27 mouse cellular contexts compared by ENCODE assay signal in the genomic region with DNA sequence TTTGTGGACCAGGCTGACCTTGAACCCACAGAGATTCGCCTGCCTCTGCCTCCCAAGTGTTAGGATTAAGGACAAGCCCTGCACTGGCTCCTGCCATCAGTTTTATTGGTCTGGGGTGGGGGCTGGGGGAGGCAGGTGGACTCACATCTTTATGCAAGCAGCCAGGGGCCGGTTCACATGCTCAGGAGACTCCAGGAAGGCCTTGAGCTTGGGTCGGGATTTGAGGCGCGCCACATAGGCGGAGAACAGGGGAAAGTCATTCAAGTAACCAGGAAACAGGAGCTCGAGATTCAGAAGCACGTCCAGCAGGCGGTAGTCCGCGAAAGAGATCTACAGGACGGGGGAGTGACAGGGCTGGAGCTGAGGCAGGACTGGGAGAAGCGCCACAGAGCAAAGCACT. TPM values are rescaled to one million over a fixed set of nuclear protein-coding genes. Genes with fewer than 3 reads are reported as not detected.
"Had no signal": no experiment of that assay in that cellular context is flagged by ENCODE, and none has a peak within 500 bp of the region (broad histone marks: within the 10 kb centered on the region; RNA-seq: fewer than 3 reads in every experiment).

No protein-coding gene starts in this region.

- H3K9ac ChIP-seq: limb, embryonic 12.5 days; stomach, embryonic 15.5 days had no signal

- ATAC-seq: intestine, embryonic 16.5 days had no signal

- H3K4me2 ChIP-seq: limb, embryonic 12.5 days; limb, embryonic 15.5 days; midbrain, embryonic 11.5 days; stomach, embryonic 15.5 days had no signal

- H3K27me3 ChIP-seq: limb, embryonic 12.5 days; limb, embryonic 15.5 days; stomach, embryonic 15.5 days had no signal

- H3K4me3 ChIP-seq: layer of hippocampus, adult 2 months; limb, embryonic 12.5 days; limb, embryonic 15.5 days; stomach, embryonic 15.5 days had no signal

- DNase-seq: kidney, adult 18-20 months; kidney, adult 9 months; left cerebral cortex, postnatal 4 days; lung, adult 2 months; lung, postnatal 14 days; midbrain, embryonic 14.5 days; right cerebral cortex, adult 18-20 months; right cerebral cortex, postnatal 14 days; right cerebral cortex, postnatal 4 days; spleen, adult 18-20 months; thymus, postnatal 25 days had no signal

- H3K4me1 ChIP-seq: limb, embryonic 12.5 days; stomach, embryonic 15.5 days had no signal

- H3K27ac ChIP-seq: layer of hippocampus, adult 2 months; limb, embryonic 12.5 days; limb, embryonic 15.5 days; stomach, embryonic 15.5 days had no signal

- H3K9me3 ChIP-seq: limb, embryonic 12.5 days; limb, embryonic 15.5 days; stomach, embryonic 15.5 days had no signal

- H3K36me3 ChIP-seq: limb, embryonic 12.5 days; limb, embryonic 15.5 days; stomach, embryonic 15.5 days had no signal

RNA-seq across cellular contexts. Expression of a gene that starts 2.0 kb away (rescaled TPM):
- total RNA-seq: layer of hippocampus, adult 2 months; layer of hippocampus, postnatal 14 days; left cerebral cortex, adult 8-10 months; left cerebral cortex, postnatal 14 days; left cerebral cortex, postnatal 4 days; midbrain, postnatal 0 days had no signal
- polyA plus RNA-seq: limb, embryonic 12.5 days; midbrain, embryonic 11.5 days; midbrain, embryonic 14.5 days; midbrain, postnatal 0 days; neural tube, embryonic 11.5 days; neural tube, embryonic 14.5 days had no signal

RNA-seq across cellular contexts. Expression of a gene that starts 11.6 kb away (rescaled TPM):
- total RNA-seq: megakaryocyte progenitor cell, adult 5-6 weeks; megakaryocyte-erythroid progenitor cell, adult 5-6 weeks; midbrain, postnatal 0 days had no signal
- polyA plus RNA-seq: neural tube, embryonic 14.5 days had no signal

RNA-seq across cellular contexts. Expression of a gene that starts 24.0 kb away (rescaled TPM):
- total RNA-seq: layer of hippocampus, adult 2 months; layer of hippocampus, postnatal 14 days; left cerebral cortex, adult 8-10 months; left cerebral cortex, postnatal 14 days; left cerebral cortex, postnatal 4 days; megakaryocyte progenitor cell, adult 5-6 weeks; megakaryocyte-erythroid progenitor cell, adult 5-6 weeks; midbrain, postnatal 0 days had no signal
- polyA plus RNA-seq: large intestine, adult 2 months; limb, embryonic 12.5 days; limb, embryonic 15.5 days; lung, embryonic 16.5 days; midbrain, embryonic 11.5 days; midbrain, embryonic 14.5 days; midbrain, postnatal 0 days; neural tube, embryonic 11.5 days; neural tube, embryonic 14.5 days had no signal
